Mouse (Mus musculus): Measurements from ENCODE around the gene Rps6kl1. TPM values are rescaled to one million over a fixed set of nuclear protein-coding genes. Genes with fewer than 3 reads are reported as not detected.
A peak's percentile ranks its signal among the peaks of the same experiment; 100 is the strongest.

Gene Rps6kl1
- total and polyA plus RNA-seq, 2 experiments from 2014 or later = 31.6 to 33.8 TPM

DNA sequence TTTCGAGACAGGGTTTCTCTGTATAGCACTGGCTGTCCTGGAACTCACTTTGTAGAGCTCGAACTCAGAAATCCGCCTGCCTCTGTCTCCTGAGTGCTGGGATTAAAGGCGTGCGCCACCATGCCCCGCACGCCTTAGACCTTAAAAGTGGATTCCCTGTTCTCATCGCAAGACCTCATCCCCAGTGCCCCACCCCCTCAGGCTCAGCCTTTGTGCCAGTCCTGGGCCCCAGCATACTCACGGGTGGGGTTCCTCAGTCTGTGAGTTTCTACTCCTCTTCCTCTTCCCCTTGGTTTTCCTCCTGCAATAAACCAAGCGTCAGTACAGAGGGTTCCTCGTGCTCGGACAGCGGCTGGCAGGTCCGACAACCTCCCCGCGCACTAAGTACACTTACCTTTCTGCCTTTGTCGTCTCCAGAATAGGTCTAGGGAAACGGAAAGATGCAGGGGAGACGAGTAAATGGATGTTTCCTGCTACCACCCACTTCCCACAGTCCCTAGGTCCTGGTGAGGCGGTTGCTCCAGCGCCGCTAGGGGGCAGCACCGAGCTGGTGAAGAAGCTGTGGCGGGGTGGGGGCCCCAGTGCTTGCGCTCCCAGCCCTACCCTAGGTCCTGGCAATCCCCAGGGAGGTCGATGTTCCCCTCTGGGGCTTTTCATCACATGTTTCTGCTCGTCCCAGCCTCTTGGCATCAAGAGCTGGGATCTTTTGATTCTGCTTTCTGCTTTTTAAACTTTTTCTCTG lies 18.2 kb upstream of the Rps6kl1 start:
- WGBS = 22% methylated on average over 27 of the region's 27 CpGs
- DNase-seq (peak; percentile 89), ATAC-seq (peak; percentile 93)
- peak overlapping the region; percentile 36 for H3K9ac ChIP-seq
- peak; percentile 96 for TF ChIP-seq CTCF (IDR thresholded peaks at IDR 0.05; ENCODE audit: low read depth)
- peak overlapping the region; percentile 47 for H3K4me2 ChIP-seq (ENCODE audit: low read depth)
- no peaks in the 10 kb centered on the region for H3K9me3 ChIP-seq (ENCODE audit: low read length)
- no peaks in the 10 kb centered on the region for H3K4me1 ChIP-seq (ENCODE audit: insufficient read depth)
- 0 out of 2 replicates have a peak overlapping the region, but pooled peaks have one; percentile 5 for H3K27ac ChIP-seq (ENCODE audit: low read depth, low read length)
- H3K36me3 ChIP-seq (ENCODE audit: insufficient read depth) = no peaks in the 10 kb centered on the region
- no peaks in the 10 kb centered on the region for H3K27me3 ChIP-seq (ENCODE audit: insufficient read depth, low read length)
- H3K4me3 ChIP-seq (ENCODE audit: low read depth, low read length) = peak overlapping the region; percentile 27

DNA sequence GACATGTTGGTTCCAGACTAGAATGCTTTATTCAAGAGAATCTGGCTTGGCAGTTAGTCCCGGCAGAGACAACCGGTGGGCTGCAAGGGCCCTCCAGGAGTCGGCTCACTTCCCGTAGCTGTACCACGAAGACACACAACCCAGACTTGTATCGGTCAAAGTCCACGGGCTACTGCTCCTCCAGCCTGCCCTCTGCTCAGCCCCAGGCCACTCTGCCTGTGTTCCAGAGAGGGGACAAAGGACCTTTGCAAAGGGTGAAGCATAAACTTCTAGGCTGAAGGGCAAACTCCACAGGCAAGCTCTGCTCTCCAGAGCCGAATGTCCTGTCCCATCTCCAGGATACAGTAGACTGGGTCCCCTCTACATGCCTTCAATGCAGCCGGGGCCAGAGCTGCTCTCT lies 15.6 kb upstream of the Rps6kl1 start:
- no peaks in the 10 kb centered on the region for H3K4me1 ChIP-seq (ENCODE audit: insufficient read depth)
- WGBS = 88% methylated on average over 9 of the region's 9 CpGs
- no peak overlapping the region for H3K4me3 ChIP-seq (ENCODE audit: low read depth, low read length)
- H3K27ac ChIP-seq (ENCODE audit: low read depth, low read length) = no peak overlapping the region
- no peak overlapping the region for H3K9ac ChIP-seq
- ATAC-seq (no peak), DNase-seq (no peak)
- no peak for TF ChIP-seq CTCF (IDR thresholded peaks at IDR 0.05; ENCODE audit: low read depth)
- no peaks in the 10 kb centered on the region for H3K36me3 ChIP-seq (ENCODE audit: insufficient read depth)
- no peaks in the 10 kb centered on the region for H3K27me3 ChIP-seq (ENCODE audit: insufficient read depth, low read length)
- no peaks in the 10 kb centered on the region for H3K9me3 ChIP-seq (ENCODE audit: low read length)
- no peak overlapping the region for H3K4me2 ChIP-seq (ENCODE audit: low read depth)

DNA sequence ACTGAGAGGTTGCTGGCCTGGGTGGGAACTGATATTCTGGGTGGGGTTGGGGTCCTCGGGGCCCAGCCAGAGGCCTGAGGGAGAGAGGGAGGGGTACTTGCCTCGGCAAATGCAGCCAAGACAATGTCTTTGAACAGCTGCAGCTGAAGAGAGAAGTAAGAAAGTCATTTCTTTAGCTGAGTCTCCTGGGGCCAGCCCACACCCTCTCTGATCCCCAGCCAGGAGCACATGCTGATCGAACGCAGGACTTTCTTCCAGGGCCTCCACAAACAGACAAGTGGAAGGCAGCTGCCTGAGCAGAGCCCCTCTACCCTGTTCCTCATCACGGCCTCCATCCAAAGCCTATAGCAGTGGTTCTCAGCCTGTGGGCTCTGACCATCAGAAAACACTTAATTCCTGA lies 13.9 kb upstream of the Rps6kl1 start:
- H3K27ac ChIP-seq (ENCODE audit: low read depth, low read length) = no peak overlapping the region
- H3K27me3 ChIP-seq (ENCODE audit: insufficient read depth, low read length) = no peaks in the 10 kb centered on the region
- no peak overlapping the region for H3K4me3 ChIP-seq (ENCODE audit: low read depth, low read length)
- DNase-seq (no peak), ATAC-seq (no peak)
- no peak overlapping the region for H3K4me2 ChIP-seq (ENCODE audit: low read depth)
- H3K9ac ChIP-seq = no peak overlapping the region
- TF ChIP-seq CTCF (IDR thresholded peaks at IDR 0.05; ENCODE audit: low read depth) = no peak
- no peaks in the 10 kb centered on the region for H3K9me3 ChIP-seq (ENCODE audit: low read length)
- no peaks in the 10 kb centered on the region for H3K36me3 ChIP-seq (ENCODE audit: insufficient read depth)
- 89% methylated on average over 5 of the region's 5 CpGs for WGBS
- no peaks in the 10 kb centered on the region for H3K4me1 ChIP-seq (ENCODE audit: insufficient read depth)

DNA sequence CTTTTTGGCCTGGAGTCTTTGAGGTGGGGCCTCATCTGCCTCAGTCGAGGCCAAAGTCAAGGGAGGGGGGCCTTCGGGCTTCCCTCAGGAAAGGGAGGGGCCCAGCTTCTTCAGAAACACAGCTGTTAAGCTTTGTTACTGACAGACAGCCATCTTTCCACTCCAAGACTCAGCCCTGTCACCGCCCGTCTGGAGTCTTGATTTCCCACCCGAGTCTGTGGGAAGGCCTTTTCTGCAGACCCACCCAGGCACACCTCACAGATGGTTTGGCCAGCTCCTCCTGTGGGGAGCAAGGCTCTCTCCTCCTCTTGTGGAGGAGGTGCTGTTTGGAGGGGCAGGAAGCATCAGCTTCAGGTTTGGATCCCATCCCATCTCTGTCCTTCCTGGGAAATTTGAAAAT lies 8.5 kb upstream of the Rps6kl1 start:
- 77% methylated on average over 5 of the region's 5 CpGs for WGBS
- no peak for DNase-seq
- Histone ChIP-seq H3K27me3 (ENCODE audit: insufficient read depth, low read length) (no peaks in the 10 kb centered on the region), H3K36me3 (ENCODE audit: insufficient read depth) (no peaks in the 10 kb centered on the region), H3K4me1 (ENCODE audit: insufficient read depth) (no peaks in the 10 kb centered on the region), H3K4me2 (ENCODE audit: low read depth) (no peak overlapping the region), H3K4me3 (ENCODE audit: low read depth, low read length) (no peak overlapping the region), H3K9me3 (ENCODE audit: low read length) (no peaks in the 10 kb centered on the region), H3K27ac (ENCODE audit: low read depth, low read length) (no peak overlapping the region), H3K9ac (no peak overlapping the region)
- ATAC-seq = no peak
- TF ChIP-seq CTCF (IDR thresholded peaks at IDR 0.05; ENCODE audit: low read depth) = no peak

DNA sequence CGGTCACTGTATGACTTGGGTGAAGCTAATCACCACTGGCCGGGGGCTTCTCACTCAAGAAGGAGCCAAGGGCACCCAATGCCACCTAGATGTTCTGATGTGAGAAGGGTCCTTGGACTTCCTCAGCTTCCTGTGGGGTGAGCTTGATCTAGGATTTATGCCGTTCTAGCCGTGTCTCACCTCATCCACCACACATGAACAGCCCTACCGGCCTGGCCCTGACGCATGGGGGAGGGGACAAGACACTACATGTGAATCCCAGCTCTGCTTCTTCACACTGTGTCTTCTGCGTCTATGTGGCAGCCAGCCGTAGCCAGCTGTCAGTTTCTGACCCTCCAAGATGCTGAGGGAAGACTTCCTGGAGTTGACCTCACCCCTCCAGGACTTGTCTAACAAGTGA lies 7.7 kb upstream of the Rps6kl1 start:
- no peaks in the 10 kb centered on the region for H3K4me1 ChIP-seq (ENCODE audit: insufficient read depth)
- H3K4me2 ChIP-seq (ENCODE audit: low read depth) = no peak overlapping the region
- ATAC-seq (no peak), DNase-seq (no peak)
- no peaks in the 10 kb centered on the region for H3K9me3 ChIP-seq (ENCODE audit: low read length)
- H3K9ac ChIP-seq = no peak overlapping the region
- WGBS = 92% methylated on average over 8 of the region's 8 CpGs
- no peak overlapping the region for H3K4me3 ChIP-seq (ENCODE audit: low read depth, low read length)
- no peaks in the 10 kb centered on the region for H3K36me3 ChIP-seq (ENCODE audit: insufficient read depth)
- no peak for TF ChIP-seq CTCF (IDR thresholded peaks at IDR 0.05; ENCODE audit: low read depth)
- no peaks in the 10 kb centered on the region for H3K27me3 ChIP-seq (ENCODE audit: insufficient read depth, low read length)
- H3K27ac ChIP-seq (ENCODE audit: low read depth, low read length) = no peak overlapping the region

DNA sequence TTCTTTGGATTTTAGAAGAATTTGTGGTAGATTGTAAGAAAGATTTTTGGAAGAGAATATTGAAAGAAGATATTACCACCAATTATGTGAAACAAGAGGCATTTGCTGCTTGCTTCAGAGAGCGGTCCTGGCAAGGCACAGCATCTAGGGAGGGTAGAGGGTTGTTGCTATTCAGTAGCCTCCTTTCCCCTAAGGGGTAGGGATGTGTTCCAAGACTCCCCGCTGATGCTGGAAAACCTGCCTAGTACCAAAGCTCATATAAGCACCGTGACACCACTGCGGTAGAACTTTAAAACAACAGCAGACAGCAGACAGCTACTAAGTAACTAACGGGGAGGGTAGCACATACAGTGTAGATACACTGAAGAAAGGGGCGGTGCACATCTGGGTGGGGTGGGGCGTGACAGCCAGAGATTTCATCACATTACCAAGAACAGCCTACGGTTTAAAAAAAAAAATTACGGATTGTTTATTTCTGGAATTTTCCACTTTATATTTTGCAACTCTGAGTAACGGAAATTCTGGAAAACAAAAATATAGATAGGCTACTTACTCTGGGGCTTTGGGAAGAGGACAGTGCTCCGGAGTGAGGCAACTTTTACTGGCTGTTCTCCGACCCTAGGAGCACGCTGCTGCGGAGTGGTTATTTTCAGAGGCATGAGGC lies 6.9 kb upstream of the Rps6kl1 start:
- no peaks in the 10 kb centered on the region for H3K9me3 ChIP-seq (ENCODE audit: low read length)
- no peak overlapping the region for H3K27ac ChIP-seq (ENCODE audit: low read depth, low read length)
- DNase-seq (no peak), ATAC-seq (no peak)
- H3K4me3 ChIP-seq (ENCODE audit: low read depth, low read length) = no peak overlapping the region
- no peaks in the 10 kb centered on the region for H3K27me3 ChIP-seq (ENCODE audit: insufficient read depth, low read length)
- H3K4me1 ChIP-seq (ENCODE audit: insufficient read depth) = no peaks in the 10 kb centered on the region
- no peak overlapping the region for H3K9ac ChIP-seq
- WGBS = 80% methylated on average over 14 of the region's 14 CpGs
- no peak for TF ChIP-seq CTCF (IDR thresholded peaks at IDR 0.05; ENCODE audit: low read depth)
- H3K36me3 ChIP-seq (ENCODE audit: insufficient read depth) = no peaks in the 10 kb centered on the region
- H3K4me2 ChIP-seq (ENCODE audit: low read depth) = no peak overlapping the region

DNA sequence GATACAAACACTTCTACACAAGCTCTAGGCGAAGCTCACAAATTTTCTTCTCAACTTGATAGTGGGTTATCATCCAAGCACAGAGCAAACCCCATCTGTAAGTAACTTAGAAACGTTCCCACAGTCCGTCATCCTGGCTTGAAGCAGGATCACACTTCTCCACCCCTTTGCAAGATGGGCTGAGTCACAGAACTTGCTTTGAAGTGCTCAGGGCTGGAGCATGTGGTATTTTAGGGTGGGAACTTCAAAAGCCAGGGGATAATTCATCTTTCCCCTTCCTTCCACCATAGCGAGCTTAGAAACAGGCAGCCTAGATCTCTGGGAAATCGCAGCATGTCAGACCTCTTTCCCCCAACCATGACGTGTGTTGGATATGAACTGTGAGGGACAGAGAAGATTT lies 5.3 kb upstream of the Rps6kl1 start:
- no peak for DNase-seq
- ATAC-seq = peak; percentile 83
- no peak for TF ChIP-seq CTCF (IDR thresholded peaks at IDR 0.05; ENCODE audit: low read depth)
- Histone ChIP-seq H3K27ac (ENCODE audit: low read depth, low read length) (no peak overlapping the region), H3K4me2 (ENCODE audit: low read depth) (no peak overlapping the region), H3K4me1 (ENCODE audit: insufficient read depth) (no peaks in the 10 kb centered on the region), H3K9ac (no peak overlapping the region), H3K9me3 (ENCODE audit: low read length) (no peaks in the 10 kb centered on the region), H3K27me3 (ENCODE audit: insufficient read depth, low read length) (no peaks in the 10 kb centered on the region), H3K36me3 (ENCODE audit: insufficient read depth) (no peaks in the 10 kb centered on the region), H3K4me3 (ENCODE audit: low read depth, low read length) (no peak overlapping the region)
- WGBS = 70% methylated on average over 6 of the region's 6 CpGs
